Mouse (Mus musculus) spleen, adult 2 months (tissue): ENCODE measurements around the gene R3hdm4. TPM values are rescaled to one million over a fixed set of nuclear protein-coding genes. Genes with fewer than 3 reads are reported as not detected.
"Not testable (repeated sequence)": the region's sequence is repeated elsewhere in the genome, so short reads cannot be mapped to it uniquely, and the experiment has no call there.

Source experiments
- DNase-seq, 2 experiments: peaks; one replicate each; pipeline versions ENCODE4 v3.0.0 to v3.0.0-alpha.2; 2012 to 2021; ENCODE audit warnings: low spot score in 2 of 2, low read depth in 1 of 2
- H3K27ac ChIP-seq: fragments of 200-500 bp; 2 replicates; pipeline ENCODE4 v1.5.1; 2012; ENCODE audit warnings: low read length, inconsistent platforms; ENCODE audit not compliant: insufficient read depth
- H3K27me3 ChIP-seq: fragments of 200-500 bp; 2 replicates; pipeline ENCODE4 v1.6.1; 2012; ENCODE audit warnings: mild to moderate bottlenecking, moderate library complexity, low read length, inconsistent platforms; ENCODE audit not compliant: control insufficient read depth, insufficient read depth
- H3K36me3 ChIP-seq: fragments of 200-500 bp; 2 replicates; pipeline ENCODE4 v1.6.1; 2012; ENCODE audit warnings: mild to moderate bottlenecking, low read length, inconsistent platforms; ENCODE audit not compliant: control insufficient read depth, insufficient read depth
- H3K4me1 ChIP-seq: fragments of 200-500 bp; 2 replicates; pipeline ENCODE4 v1.6.1; 2011; ENCODE audit warnings: inconsistent platforms; ENCODE audit not compliant: control insufficient read depth, insufficient read depth, insufficient read length
- H3K4me3 ChIP-seq: fragments of 200-500 bp; 2 replicates; pipeline ENCODE4 v1.5.1; 2011; ENCODE audit warnings: mild to moderate bottlenecking, inconsistent platforms; ENCODE audit not compliant: insufficient read depth, insufficient read length; ENCODE audit errors: extremely low read depth
- CTCF ChIP-seq: fragments of 200-500 bp; IDR thresholded peaks from 2 replicates; pipeline ENCODE4 v1.5.1; 2011; ENCODE audit warnings: mild to moderate bottlenecking, inconsistent platforms; ENCODE audit not compliant: insufficient read depth, insufficient read length, insufficient replicate concordance; ENCODE audit errors: extremely low read depth
- POLR2A ChIP-seq: fragments of 200-500 bp; IDR thresholded peaks from 2 replicates; pipeline ENCODE4 v1.6.1; 2011; ENCODE audit warnings: low read depth, low read length, inconsistent platforms
- WGBS: fragments of 180-500 bp; shearing (Covaris S2); methylation state at CpG from one replicate; pipeline ENCODE4 v1.1.7; 2018; 5-methylcytosine and 5-hydroxymethylcytosine counted together
- polyA plus RNA-seq: library from polyadenylated mRNA; depleted of rRNA; stranded (reverse); fragments of >200 nt; gene quantifications from 2 replicates; pipeline ENCODE4 v1.2.3, GENCODE M21; 2012

Gene R3hdm4
- polyA plus RNA-seq, 1 experiment, result 117 TPM

GRCm38 (mm10) chr10:79897316-79898245 lies 23.4 kb downstream of the R3hdm4 start:
- DNase-seq, result no peak

GRCm38 (mm10) chr10:79896814-79897213 lies 24.2 kb downstream of the R3hdm4 start:
- no peak for DNase-seq
- Histone ChIP-seq H3K4me1 (peaks cover 11% of the 10 kb centered on the region; the same call in 1 of the 2 replicates), H3K27me3 (no peaks in the 10 kb centered on the region), H3K36me3 (peaks cover 15% of the 10 kb centered on the region), H3K4me3 (no peak overlapping the region), H3K27ac (no peak overlapping the region)
- WGBS, result 83% methylated on average over 13 of the region's 13 CpGs
- no peak for TF ChIP-seq POLR2A
- TF ChIP-seq CTCF, result no peak

More at GRCm38 (mm10) chr10:79897316-79898245, 23.4 kb downstream of the R3hdm4 start:
- no peak overlapping the region for H3K27ac ChIP-seq
- 62% methylated on average over 20 of the region's 20 CpGs for WGBS
- H3K27me3 ChIP-seq, result no peaks in the 10 kb centered on the region
- peaks cover 15% of the 10 kb centered on the region for H3K36me3 ChIP-seq
- H3K4me3 ChIP-seq, result no peak overlapping the region
- TF ChIP-seq POLR2A (no peak), CTCF (no peak)
- peaks cover 11% of the 10 kb centered on the region; the same call in 1 of the 2 replicates for H3K4me1 ChIP-seq

GRCm38 (mm10) chr10:79896306-79896705 lies 24.7 kb downstream of the R3hdm4 start:
- no peak for TF ChIP-seq CTCF
- no peak for TF ChIP-seq POLR2A
- Histone ChIP-seq H3K4me1 (peaks cover 11% of the 10 kb centered on the region; the same call in 1 of the 2 replicates), H3K27me3 (no peaks in the 10 kb centered on the region), H3K27ac (no peak overlapping the region), H3K36me3 (peaks cover 15% of the 10 kb centered on the region), H3K4me3 (no peak overlapping the region)
- WGBS, result 88% methylated on average over 16 of the region's 16 CpGs
- no peak for DNase-seq

GRCm38 (mm10) chr10:79892451-79893118 lies 28.4 kb downstream of the R3hdm4 start:
- peak; percentile 47 to 76 for DNase-seq
- TF ChIP-seq CTCF, result peak; percentile 86
- not testable (repeated sequence) for H3K27me3 ChIP-seq, H3K4me3 ChIP-seq, H3K4me1 ChIP-seq, H3K27ac ChIP-seq
- WGBS, result 48% methylated on average over 22 of the region's 22 CpGs
- H3K36me3 ChIP-seq, result peaks cover 12% of the 10 kb centered on the region

GRCm38 (mm10) chr10:79890670-79891069 lies 30.3 kb downstream of the R3hdm4 start, which contains the start of gene Cfd:
Gene Cfd (plus strand): TSS chr10:79890853.
- H3K36me3 ChIP-seq, result peaks cover 3% of the 10 kb centered on the region; the same call in 1 of the 2 replicates
- TF ChIP-seq POLR2A (no peak), CTCF (no peak)
- WGBS, result 75% methylated on average over 5 of the region's 5 CpGs
- H3K27me3 ChIP-seq, result no peaks in the 10 kb centered on the region
- no peaks in the 10 kb centered on the region for H3K4me1 ChIP-seq
- no peak within 1 kb of the TSS; the same call in 1 of the 2 replicates for H3K27ac ChIP-seq
- DNase-seq, result no peak
- H3K4me3 ChIP-seq, result no peak within 1 kb of the TSS

GRCm38 (mm10) chr10:79889386-79889785 lies 31.6 kb downstream of the R3hdm4 start:
- DNase-seq, result no peak
- Histone ChIP-seq H3K4me1 (no peaks in the 10 kb centered on the region), H3K27me3 (no peaks in the 10 kb centered on the region), H3K27ac (no peak overlapping the region), H3K4me3 (no peak overlapping the region), H3K36me3 (no peaks in the 10 kb centered on the region)
- WGBS, result 17% methylated on average over 2 of the region's 2 CpGs
- no peak for TF ChIP-seq CTCF
